Mouse (Mus musculus) liver, embryonic 15.5 days (tissue): Measurements from ENCODE around the gene Nmnat2. TPM values are rescaled to one million over a fixed set of nuclear protein-coding genes. Genes with fewer than 3 reads are reported as not detected.

Source experiments
- ATAC-seq: fragments of 200-750 bp; cut with Nextera tagmentation; 2 replicates; pipeline ENCODE4 v1.8.0; 2017; ENCODE audit warnings: moderate number of reproducible peaks, mild to moderate bottlenecking, moderate library complexity; ENCODE audit not compliant: insufficient read depth
- H3K27ac ChIP-seq: fragments of 300-500 bp; sonication (generic); replicated peaks from 2 replicates; pipeline ENCODE4 v1.5.1; 2015; ENCODE audit warnings: mild to moderate bottlenecking, inconsistent platforms
- H3K27me3 ChIP-seq: fragments of 300-500 bp; sonication (generic); 2 replicates; pipeline ENCODE4 v1.6.1; 2015; ENCODE audit warnings: mild to moderate bottlenecking, inconsistent platforms
- H3K36me3 ChIP-seq: fragments of 300-500 bp; sonication (generic); replicated peaks from 2 replicates; pipeline ENCODE4 v1.6.1; 2015; ENCODE audit warnings: moderate library complexity, mild to moderate bottlenecking, inconsistent platforms
- H3K4me1 ChIP-seq: fragments of 300-500 bp; sonication (generic); replicated peaks from 2 replicates; pipeline ENCODE4 v1.6.1; 2015; ENCODE audit warnings: inconsistent platforms
- H3K4me2 ChIP-seq: fragments of 300-500 bp; sonication (generic); 2 replicates; pipeline ENCODE4 v1.6.1; 2015; ENCODE audit warnings: moderate library complexity, mild to moderate bottlenecking, inconsistent platforms
- H3K4me3 ChIP-seq: fragments of 300-500 bp; sonication (generic); replicated peaks from 2 replicates; pipeline ENCODE4 v1.5.1; 2015; ENCODE audit warnings: mild to moderate bottlenecking, inconsistent platforms
- H3K9ac ChIP-seq: fragments of 300-500 bp; sonication (generic); 2 replicates; pipeline ENCODE4 v1.6.1; 2015; ENCODE audit warnings: moderate library complexity, mild to moderate bottlenecking, inconsistent platforms
- H3K9me3 ChIP-seq: fragments of 300-500 bp; sonication (generic); replicated peaks from 2 replicates; pipeline ENCODE4 v1.6.1; 2016; ENCODE audit warnings: inconsistent platforms
- WGBS: fragments of 180-500 bp; shearing (Covaris S2); methylation state at CpG from one replicate; pipeline ENCODE4 v1.1.7; 2015; ENCODE audit warnings: mixed read lengths; ENCODE audit not compliant: insufficient replicate concordance; 5-methylcytosine and 5-hydroxymethylcytosine counted together
- polyA plus RNA-seq: library from polyadenylated mRNA; unstranded; fragments of >200 nt; fragmentation: Nextera tagmentation; extraction: Ambion mirVana; gene quantifications from 2 replicates; pipeline ENCODE4 v1.2.1, GENCODE M21; 2015

The Nmnat2 gene
- polyA plus RNA-seq, 1 experiment from 2014 or later, result 0.05 TPM

DNA sequence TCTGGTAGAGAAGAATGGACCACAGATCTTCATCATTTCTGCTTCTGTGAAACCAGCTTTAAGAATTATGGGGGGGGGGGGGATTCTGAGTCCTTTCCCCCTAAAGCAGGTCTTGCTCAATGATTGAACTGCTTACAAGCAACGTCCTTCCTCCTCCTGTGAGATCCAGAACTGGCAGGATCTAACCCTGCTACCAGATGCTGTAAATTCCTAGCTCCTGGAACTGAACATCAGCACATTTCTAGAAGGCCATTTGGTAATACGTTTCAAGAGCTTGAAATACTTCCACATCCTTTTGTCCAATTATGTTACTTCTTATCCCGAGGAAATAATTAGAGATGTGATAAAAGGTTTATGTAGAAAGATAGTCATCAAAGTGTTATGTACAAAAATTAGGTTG is 155.0 kb downstream of the Nmnat2 start:
- Histone ChIP-seq H3K4me2 (no peak overlapping the region), H3K27ac (no peak overlapping the region), H3K4me3 (no peak overlapping the region), H3K27me3 (no peaks in the 10 kb centered on the region), H3K36me3 (no peaks in the 10 kb centered on the region), H3K9me3 (no peaks in the 10 kb centered on the region), H3K4me1 (no peaks in the 10 kb centered on the region), H3K9ac (no peak overlapping the region)
- 51% methylated on average over 3 of the region's 3 CpGs for WGBS
- no peak for ATAC-seq

DNA sequence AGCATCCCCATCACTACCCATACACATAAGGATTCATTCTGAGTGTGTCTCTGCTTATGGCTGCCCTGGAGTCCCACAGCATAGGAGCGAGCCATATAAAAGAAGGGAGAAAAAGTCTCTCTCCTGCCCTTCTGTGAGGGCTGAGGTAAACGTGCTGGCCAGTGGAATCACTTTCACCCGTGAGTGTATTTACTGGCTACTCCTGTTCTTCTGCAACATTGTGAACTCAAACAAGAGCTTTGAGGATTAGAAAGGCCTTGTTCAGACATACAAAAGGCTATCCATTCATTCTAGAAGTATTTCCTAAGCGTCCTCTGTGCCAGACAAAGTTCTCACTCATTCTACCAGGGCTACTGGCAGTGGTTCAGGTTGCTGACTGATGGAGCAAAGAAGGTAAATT is 156.8 kb downstream of the Nmnat2 start:
- Histone ChIP-seq H3K27me3 (no peaks in the 10 kb centered on the region), H3K36me3 (no peaks in the 10 kb centered on the region), H3K27ac (no peak overlapping the region), H3K4me1 (no peaks in the 10 kb centered on the region), H3K4me3 (no peak overlapping the region), H3K4me2 (no peak overlapping the region), H3K9ac (no peak overlapping the region), H3K9me3 (no peaks in the 10 kb centered on the region)
- ATAC-seq, result no peak
- WGBS, result 59% methylated on average over 4 of the region's 4 CpGs

- Histone ChIP-seq H3K9me3 (no peaks in the 10 kb centered on the region), H3K27ac (no peak overlapping the region), H3K9ac (no peak overlapping the region), H3K4me2 (no peak overlapping the region), H3K36me3 (no peaks in the 10 kb centered on the region), H3K4me1 (no peaks in the 10 kb centered on the region), H3K4me3 (no peak overlapping the region), H3K27me3 (no peaks in the 10 kb centered on the region)
- ATAC-seq, result no peak
- 74% methylated on average over 8 of the region's 8 CpGs for WGBS
Observed at GRCm38 (mm10) chr1:153115315-153115714, 160.5 kb downstream of the Nmnat2 start.

GRCm38 (mm10) chr1:153120544-153120943 is 165.8 kb downstream of the Nmnat2 start:
- Histone ChIP-seq H3K36me3 (no peaks in the 10 kb centered on the region), H3K9me3 (no peaks in the 10 kb centered on the region), H3K9ac (no peak overlapping the region), H3K27me3 (no peaks in the 10 kb centered on the region), H3K27ac (no peak overlapping the region), H3K4me1 (no peaks in the 10 kb centered on the region), H3K4me3 (no peak overlapping the region), H3K4me2 (no peak overlapping the region)
- ATAC-seq, result no peak
- WGBS, result 30% methylated on average over 6 of the region's 6 CpGs

GRCm38 (mm10) chr1:153121320-153121719 is 166.5 kb downstream of the Nmnat2 start:
- ATAC-seq, result no peak
- 40% methylated on average over 5 of the region's 5 CpGs for WGBS
- H3K9me3 ChIP-seq, result no peaks in the 10 kb centered on the region
- no peaks in the 10 kb centered on the region for H3K36me3 ChIP-seq
- no peak overlapping the region for H3K4me2 ChIP-seq
- no peak overlapping the region for H3K27ac ChIP-seq
- no peaks in the 10 kb centered on the region for H3K4me1 ChIP-seq
- no peak overlapping the region for H3K9ac ChIP-seq
- no peak overlapping the region for H3K4me3 ChIP-seq
- no peaks in the 10 kb centered on the region for H3K27me3 ChIP-seq

GRCm38 (mm10) chr1:153122764-153123163 is 168.0 kb downstream of the Nmnat2 start:
- no peaks in the 10 kb centered on the region for H3K4me1 ChIP-seq
- no peaks in the 10 kb centered on the region for H3K36me3 ChIP-seq
- no peak overlapping the region for H3K4me2 ChIP-seq
- no peak overlapping the region for H3K27ac ChIP-seq
- no peak overlapping the region for H3K9ac ChIP-seq
- ATAC-seq, result no peak
- H3K4me3 ChIP-seq, result no peak overlapping the region
- no peaks in the 10 kb centered on the region for H3K9me3 ChIP-seq
- WGBS, result 64% methylated on average over 4 of the region's 4 CpGs
- H3K27me3 ChIP-seq, result no peaks in the 10 kb centered on the region

GRCm38 (mm10) chr1:153124502-153124901 is 169.7 kb downstream of the Nmnat2 start:
- 71% methylated on average over 5 of the region's 5 CpGs for WGBS
- Histone ChIP-seq H3K9me3 (no peaks in the 10 kb centered on the region), H3K36me3 (no peaks in the 10 kb centered on the region), H3K4me1 (no peaks in the 10 kb centered on the region), H3K9ac (no peak overlapping the region), H3K27ac (no peak overlapping the region), H3K4me3 (no peak overlapping the region), H3K27me3 (no peaks in the 10 kb centered on the region), H3K4me2 (no peak overlapping the region)
- ATAC-seq, result no peak

GRCm38 (mm10) chr1:153125287-153126275 is 170.8 kb downstream of the Nmnat2 start:
- 56% methylated on average over 8 of the region's 8 CpGs for WGBS

GRCm38 (mm10) chr1:153126491-153127381 is 171.9 kb downstream of the Nmnat2 start:
- H3K27me3 ChIP-seq, result no peaks in the 10 kb centered on the region
- no peaks in the 10 kb centered on the region for H3K9me3 ChIP-seq
- no peak overlapping the region for H3K4me2 ChIP-seq
- 59% methylated on average over 15 of the region's 15 CpGs for WGBS
- H3K9ac ChIP-seq, result no peak overlapping the region
- ATAC-seq, result no peak
- no peak overlapping the region for H3K4me3 ChIP-seq
- H3K27ac ChIP-seq, result no peak overlapping the region
- H3K36me3 ChIP-seq, result no peaks in the 10 kb centered on the region
- H3K4me1 ChIP-seq, result no peaks in the 10 kb centered on the region

More at GRCm38 (mm10) chr1:153125287-153126275, 170.8 kb downstream of the Nmnat2 start:
- Histone ChIP-seq H3K4me2 (no peak overlapping the region), H3K27me3 (no peaks in the 10 kb centered on the region), H3K9ac (no peak overlapping the region), H3K4me3 (no peak overlapping the region), H3K4me1 (no peaks in the 10 kb centered on the region), H3K36me3 (no peaks in the 10 kb centered on the region), H3K27ac (no peak overlapping the region), H3K9me3 (no peaks in the 10 kb centered on the region)
- no peak for ATAC-seq

DNA sequence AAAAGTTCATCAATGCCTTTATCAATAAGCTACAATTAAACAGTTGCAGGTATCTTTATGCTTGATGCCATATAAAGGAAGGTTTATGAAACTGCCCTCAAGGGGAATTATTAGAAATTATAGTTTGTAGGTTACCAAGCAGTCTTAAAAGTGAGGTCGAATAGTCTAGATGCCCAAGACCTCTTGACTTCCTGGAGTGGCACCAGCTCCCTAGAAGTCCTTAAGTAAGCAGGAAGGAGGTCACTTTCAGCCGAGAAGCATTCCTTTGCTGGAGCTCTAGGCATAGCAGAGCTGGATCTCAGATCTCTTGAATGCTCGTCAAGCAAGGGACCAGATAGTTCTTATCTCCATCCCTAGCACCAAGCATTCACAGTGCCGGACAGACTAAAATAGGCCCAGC is 172.8 kb downstream of the Nmnat2 start:
- WGBS, result 39% methylated on average over 4 of the region's 4 CpGs
- no peak overlapping the region for H3K9ac ChIP-seq
- H3K4me3 ChIP-seq, result no peak overlapping the region
- H3K4me1 ChIP-seq, result no peaks in the 10 kb centered on the region
- no peaks in the 10 kb centered on the region for H3K9me3 ChIP-seq
- no peak overlapping the region for H3K4me2 ChIP-seq
- no peaks in the 10 kb centered on the region for H3K36me3 ChIP-seq
- no peaks in the 10 kb centered on the region for H3K27me3 ChIP-seq
- ATAC-seq, result no peak
- H3K27ac ChIP-seq, result no peak overlapping the region

GRCm38 (mm10) chr1:153128780-153129179 is 174.0 kb downstream of the Nmnat2 start:
- ATAC-seq, result no peak
- Histone ChIP-seq H3K27me3 (no peaks in the 10 kb centered on the region), H3K9me3 (no peaks in the 10 kb centered on the region), H3K4me3 (no peak overlapping the region), H3K4me2 (no peak overlapping the region), H3K36me3 (no peaks in the 10 kb centered on the region), H3K4me1 (no peaks in the 10 kb centered on the region), H3K27ac (no peak overlapping the region), H3K9ac (no peak overlapping the region)
- WGBS, result 43% methylated on average over 8 of the region's 8 CpGs
